Mouse (Mus musculus): ENCODE results near the gene Csmd2. TPM values are rescaled to one million over a fixed set of nuclear protein-coding genes. Genes with fewer than 3 reads are reported as not detected.

The Csmd2 gene
- polyA plus RNA-seq, 1 experiment from 2014 or later: 0.08 TPM

DNA sequence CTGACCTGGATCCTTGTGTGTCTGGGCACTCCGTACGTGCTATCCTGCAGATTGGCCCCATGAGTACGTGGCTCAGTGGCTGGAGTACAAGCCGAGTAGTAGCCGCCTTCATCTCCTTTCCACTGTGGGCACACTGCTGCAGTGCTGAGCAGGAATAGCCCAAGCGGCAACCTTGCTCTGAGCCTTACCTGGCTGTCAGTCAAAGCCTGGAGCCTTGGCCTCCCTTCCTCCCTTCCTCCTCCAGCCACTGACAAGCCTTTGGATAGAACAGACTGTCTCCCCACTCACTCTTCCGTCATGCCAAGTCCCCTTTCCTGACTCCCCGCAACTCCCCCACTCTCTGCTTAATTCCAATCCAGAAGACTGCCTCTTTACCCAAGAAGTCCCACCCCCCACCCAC, 135.6 kb downstream of the Csmd2 start:
- 65% methylated on average over 8 of the region's 8 CpGs for WGBS
- Histone ChIP-seq H3K4me2 (ENCODE audit: low read depth, severe bottlenecking) (no peak overlapping the region), H3K27ac (replicated peaks; ENCODE audit: low read depth, low read length) (no peak overlapping the region), H3K27me3 (ENCODE audit: control insufficient read depth, insufficient read depth, low read length) (no peaks in the 10 kb centered on the region), H3K4me1 (ENCODE audit: control insufficient read depth, insufficient read depth, low read length) (no peaks in the 10 kb centered on the region), H3K4me3 (ENCODE audit: low read depth, low read length) (no peak overlapping the region), H3K9me3 (ENCODE audit: control insufficient read depth, low read length) (peaks cover 2% of the 10 kb centered on the region; the same call in 1 of the 2 replicates), H3K36me3 (ENCODE audit: control insufficient read depth, insufficient read depth, low read length) (no peaks in the 10 kb centered on the region), H3K9ac (ENCODE audit: low read length) (no peak overlapping the region)
- no peak for DNase-seq (ENCODE audit: low spot score)
- ATAC-seq (ENCODE audit: insufficient number of reproducible peaks, low FRiP score, low TSS enrichment, low read depth): no peak

DNA sequence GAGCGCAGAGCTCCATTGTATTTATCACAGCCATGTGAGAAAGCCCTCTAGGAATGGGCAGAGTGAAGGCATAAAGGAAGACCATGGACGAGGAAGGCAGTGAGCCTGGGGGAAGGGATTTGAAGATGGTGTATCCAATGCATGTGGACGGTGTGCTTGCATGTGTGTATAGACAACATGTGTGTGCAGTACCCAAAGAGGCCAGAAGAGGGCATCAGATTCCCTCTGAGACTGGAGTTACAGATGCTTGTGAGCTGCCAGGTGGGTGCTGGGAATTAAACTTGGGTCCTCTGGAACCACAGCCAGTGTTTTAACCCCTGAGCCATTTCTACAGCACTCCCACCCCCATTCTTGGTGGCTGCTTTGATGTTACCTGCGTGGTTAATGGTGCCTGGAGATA, 137.1 kb downstream of the Csmd2 start:
- no peak for ATAC-seq (ENCODE audit: insufficient number of reproducible peaks, low FRiP score, low TSS enrichment, low read depth)
- H3K4me1 ChIP-seq (ENCODE audit: control insufficient read depth, insufficient read depth, low read length): no peaks in the 10 kb centered on the region
- no peak overlapping the region for H3K4me3 ChIP-seq (ENCODE audit: low read depth, low read length)
- H3K9me3 ChIP-seq (ENCODE audit: control insufficient read depth, low read length): peaks cover 2% of the 10 kb centered on the region; the same call in 1 of the 2 replicates
- no peaks in the 10 kb centered on the region for H3K36me3 ChIP-seq (ENCODE audit: control insufficient read depth, insufficient read depth, low read length)
- H3K4me2 ChIP-seq (ENCODE audit: low read depth, severe bottlenecking): no peak overlapping the region
- no peak overlapping the region for H3K27ac ChIP-seq (replicated peaks; ENCODE audit: low read depth, low read length)
- WGBS: 89% methylated on average over 4 of the region's 4 CpGs
- no peak for DNase-seq (ENCODE audit: low spot score)
- no peaks in the 10 kb centered on the region for H3K27me3 ChIP-seq (ENCODE audit: control insufficient read depth, insufficient read depth, low read length)
- no peak overlapping the region for H3K9ac ChIP-seq (ENCODE audit: low read length)

GRCm38 (mm10) chr4:128128546-128128945, 140.9 kb downstream of the Csmd2 start:
- H3K27ac ChIP-seq (replicated peaks; ENCODE audit: low read depth, low read length): no peak overlapping the region
- no peaks in the 10 kb centered on the region for H3K27me3 ChIP-seq (ENCODE audit: control insufficient read depth, insufficient read depth, low read length)
- no peak overlapping the region for H3K4me2 ChIP-seq (ENCODE audit: low read depth, severe bottlenecking)
- no peak for DNase-seq (ENCODE audit: low spot score)
- no peaks in the 10 kb centered on the region for H3K36me3 ChIP-seq (ENCODE audit: control insufficient read depth, insufficient read depth, low read length)
- peaks cover 2% of the 10 kb centered on the region; the same call in 1 of the 2 replicates for H3K9me3 ChIP-seq (ENCODE audit: control insufficient read depth, low read length)
- no peak overlapping the region for H3K4me3 ChIP-seq (ENCODE audit: low read depth, low read length)
- no peak overlapping the region for H3K9ac ChIP-seq (ENCODE audit: low read length)
- 86% methylated on average over 6 of the region's 6 CpGs for WGBS
- no peaks in the 10 kb centered on the region for H3K4me1 ChIP-seq (ENCODE audit: control insufficient read depth, insufficient read depth, low read length)
- no peak for ATAC-seq (ENCODE audit: insufficient number of reproducible peaks, low FRiP score, low TSS enrichment, low read depth)

- Histone ChIP-seq H3K9me3 (ENCODE audit: control insufficient read depth, low read length) (no peaks in the 10 kb centered on the region), H3K4me3 (ENCODE audit: low read depth, low read length) (no peak overlapping the region), H3K27ac (replicated peaks; ENCODE audit: low read depth, low read length) (no peak overlapping the region), H3K4me1 (ENCODE audit: control insufficient read depth, insufficient read depth, low read length) (no peaks in the 10 kb centered on the region), H3K36me3 (ENCODE audit: control insufficient read depth, insufficient read depth, low read length) (no peaks in the 10 kb centered on the region), H3K27me3 (ENCODE audit: control insufficient read depth, insufficient read depth, low read length) (no peaks in the 10 kb centered on the region), H3K4me2 (ENCODE audit: low read depth, severe bottlenecking) (no peak overlapping the region), H3K9ac (ENCODE audit: low read length) (no peak overlapping the region)
- no peak for ATAC-seq (ENCODE audit: insufficient number of reproducible peaks, low FRiP score, low TSS enrichment, low read depth)
- no peak for DNase-seq (ENCODE audit: low spot score)
- WGBS: 79% methylated on average over 4 of the region's 4 CpGs
Observed at GRCm38 (mm10) chr4:128130611-128131142, 143.0 kb downstream of the Csmd2 start.

DNA sequence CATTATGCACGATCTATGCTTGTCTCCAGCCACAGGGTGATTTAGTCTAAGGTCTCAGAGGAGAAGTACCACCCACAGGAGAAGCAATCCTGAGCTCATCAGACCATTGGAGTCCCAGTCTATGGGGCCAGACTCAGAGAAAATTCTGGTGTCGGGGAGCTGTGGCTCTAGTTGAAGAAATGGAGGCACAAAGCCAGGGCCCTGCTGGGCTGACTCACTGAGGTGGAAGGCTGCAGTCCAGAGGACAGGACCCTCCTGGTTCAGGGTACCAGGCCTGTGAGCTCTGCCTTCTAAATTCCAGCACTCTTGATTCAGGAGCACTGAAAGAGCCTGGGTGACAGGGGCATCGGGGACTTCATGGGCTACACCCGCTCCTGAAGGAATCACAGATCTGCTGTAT, 144.0 kb downstream of the Csmd2 start:
- Histone ChIP-seq H3K9me3 (ENCODE audit: control insufficient read depth, low read length) (no peaks in the 10 kb centered on the region), H3K9ac (ENCODE audit: low read length) (no peak overlapping the region), H3K36me3 (ENCODE audit: control insufficient read depth, insufficient read depth, low read length) (no peaks in the 10 kb centered on the region), H3K4me1 (ENCODE audit: control insufficient read depth, insufficient read depth, low read length) (no peaks in the 10 kb centered on the region), H3K27me3 (ENCODE audit: control insufficient read depth, insufficient read depth, low read length) (no peaks in the 10 kb centered on the region), H3K4me3 (ENCODE audit: low read depth, low read length) (no peak overlapping the region), H3K27ac (replicated peaks; ENCODE audit: low read depth, low read length) (no peak overlapping the region), H3K4me2 (ENCODE audit: low read depth, severe bottlenecking) (no peak overlapping the region)
- DNase-seq (ENCODE audit: low spot score): no peak
- no peak for ATAC-seq (ENCODE audit: insufficient number of reproducible peaks, low FRiP score, low TSS enrichment, low read depth)
- 82% methylated on average over 4 of the region's 4 CpGs for WGBS

DNA sequence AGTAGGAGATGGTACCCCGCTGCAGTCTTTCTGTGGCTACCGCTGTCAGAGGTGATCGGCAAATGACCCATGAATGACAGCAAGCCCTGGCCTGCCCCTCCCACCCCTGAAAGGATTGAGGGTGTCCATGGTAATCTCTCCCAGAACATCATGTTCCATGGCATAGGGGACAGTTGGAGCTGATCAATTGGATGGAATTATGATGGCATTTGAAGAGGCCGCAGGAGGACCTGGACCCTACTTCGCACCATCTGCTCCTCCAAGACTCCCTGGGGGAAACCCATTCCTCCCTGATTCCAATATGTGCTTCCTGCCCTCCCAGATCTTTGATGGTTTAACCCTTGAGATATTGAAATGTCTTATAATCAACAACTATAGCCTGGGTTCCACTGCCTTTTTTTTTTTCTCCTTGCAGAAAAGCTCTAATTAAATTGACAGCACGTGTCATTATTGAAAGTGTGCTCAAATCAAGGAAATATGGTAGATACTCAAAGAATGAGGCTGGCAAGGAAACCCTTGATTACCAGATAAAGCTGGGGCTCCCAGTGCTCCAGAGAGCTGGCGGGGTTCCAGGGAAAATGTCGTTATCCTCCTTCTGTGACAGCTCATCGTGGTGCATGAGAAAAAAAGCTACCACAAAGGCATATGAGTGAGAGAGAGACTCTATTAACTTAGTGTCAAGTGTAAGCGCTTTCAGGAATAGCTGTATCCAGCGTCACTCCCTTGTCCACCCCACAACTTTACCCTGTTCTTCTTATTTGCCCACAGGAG, 145.4 kb downstream of the Csmd2 start:
- no peaks in the 10 kb centered on the region for H3K27me3 ChIP-seq (ENCODE audit: control insufficient read depth, insufficient read depth, low read length)
- H3K4me1 ChIP-seq (ENCODE audit: control insufficient read depth, insufficient read depth, low read length): no peaks in the 10 kb centered on the region
- H3K9ac ChIP-seq (ENCODE audit: low read length): no peak overlapping the region
- no peak overlapping the region for H3K4me2 ChIP-seq (ENCODE audit: low read depth, severe bottlenecking)
- H3K4me3 ChIP-seq (ENCODE audit: low read depth, low read length): no peak overlapping the region
- WGBS: 84% methylated on average over 11 of the region's 11 CpGs
- no peak for ATAC-seq (ENCODE audit: insufficient number of reproducible peaks, low FRiP score, low TSS enrichment, low read depth)
- H3K36me3 ChIP-seq (ENCODE audit: control insufficient read depth, insufficient read depth, low read length): no peaks in the 10 kb centered on the region
- no peak for DNase-seq (ENCODE audit: low spot score)
- H3K27ac ChIP-seq (replicated peaks; ENCODE audit: low read depth, low read length): no peak overlapping the region
- no peaks in the 10 kb centered on the region for H3K9me3 ChIP-seq (ENCODE audit: control insufficient read depth, low read length)

DNA sequence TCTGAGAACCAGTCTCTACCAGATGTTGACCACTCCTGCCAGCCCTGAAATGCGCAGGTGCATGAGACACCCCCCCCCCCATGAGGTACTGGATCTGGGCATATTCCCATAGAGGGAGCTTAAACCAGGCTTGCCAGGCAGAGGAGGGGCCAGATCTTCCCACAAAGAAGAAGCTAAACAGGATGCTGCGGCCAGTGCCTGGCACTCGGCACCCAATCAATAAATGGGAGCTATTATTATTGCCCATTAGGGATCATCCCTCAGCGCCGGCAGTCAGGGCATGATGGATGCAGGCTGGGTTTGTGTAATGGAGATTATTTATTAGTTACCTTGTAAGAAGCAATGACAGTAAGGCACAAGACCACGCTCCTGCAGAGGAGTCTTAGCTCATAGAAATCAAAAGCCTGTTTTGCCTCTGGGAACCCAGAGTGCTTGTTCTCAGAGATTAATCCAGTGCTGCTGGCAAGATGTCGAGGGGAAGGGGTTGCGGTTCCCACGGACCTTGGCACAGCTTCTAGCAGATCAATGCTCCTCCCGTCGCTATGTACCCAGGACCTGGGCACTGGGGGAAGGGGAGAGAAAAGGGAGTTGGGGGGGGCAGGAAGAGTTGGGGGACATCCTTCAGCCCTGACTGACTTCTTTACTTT, 146.8 kb downstream of the Csmd2 start:
- no peak overlapping the region for H3K27ac ChIP-seq (replicated peaks; ENCODE audit: low read depth, low read length)
- no peak overlapping the region for H3K4me2 ChIP-seq (ENCODE audit: low read depth, severe bottlenecking)
- DNase-seq (ENCODE audit: low spot score) (no peak), ATAC-seq (ENCODE audit: insufficient number of reproducible peaks, low FRiP score, low TSS enrichment, low read depth) (no peak)
- H3K36me3 ChIP-seq (ENCODE audit: control insufficient read depth, insufficient read depth, low read length): no peaks in the 10 kb centered on the region
- H3K4me1 ChIP-seq (ENCODE audit: control insufficient read depth, insufficient read depth, low read length): no peaks in the 10 kb centered on the region
- no peak overlapping the region for H3K4me3 ChIP-seq (ENCODE audit: low read depth, low read length)
- 84% methylated on average over 11 of the region's 11 CpGs for WGBS
- no peaks in the 10 kb centered on the region for H3K9me3 ChIP-seq (ENCODE audit: control insufficient read depth, low read length)
- no peak overlapping the region for H3K9ac ChIP-seq (ENCODE audit: low read length)
- no peaks in the 10 kb centered on the region for H3K27me3 ChIP-seq (ENCODE audit: control insufficient read depth, insufficient read depth, low read length)

DNA sequence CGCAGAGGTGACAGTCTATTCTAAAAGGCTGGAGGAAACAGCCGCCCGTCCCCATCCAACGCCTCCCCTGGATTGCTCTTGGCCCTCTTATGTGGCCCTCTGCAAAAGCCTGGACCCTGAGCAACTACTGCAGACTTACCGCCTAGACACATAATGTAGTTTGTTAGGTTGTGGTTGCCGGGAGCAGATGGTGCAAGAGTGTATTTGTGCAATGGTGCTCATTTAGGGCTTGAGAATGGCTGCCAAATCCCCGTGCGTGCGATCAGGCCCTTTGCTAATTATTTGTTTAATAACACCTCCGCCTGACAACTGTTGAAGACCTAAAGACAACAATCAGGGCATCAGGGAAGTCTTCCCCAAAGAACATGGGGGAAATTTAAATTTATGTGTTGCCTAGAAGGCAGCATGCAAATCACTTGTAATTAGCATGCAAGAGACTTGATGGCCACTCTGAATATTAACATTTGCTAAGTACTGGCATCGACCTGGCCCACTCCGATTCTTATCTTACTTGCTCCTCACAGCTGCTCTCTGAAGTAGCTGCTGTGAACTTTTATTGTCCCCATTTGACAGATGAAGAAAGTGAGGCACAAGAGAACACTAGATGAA, 147.5 kb downstream of the Csmd2 start:
- WGBS: 63% methylated on average over 12 of the region's 12 CpGs
- ATAC-seq (ENCODE audit: insufficient number of reproducible peaks, low FRiP score, low TSS enrichment, low read depth) (no peak), DNase-seq (ENCODE audit: low spot score) (no peak)
- Histone ChIP-seq H3K4me3 (ENCODE audit: low read depth, low read length) (no peak overlapping the region), H3K9ac (ENCODE audit: low read length) (no peak overlapping the region), H3K4me1 (ENCODE audit: control insufficient read depth, insufficient read depth, low read length) (no peaks in the 10 kb centered on the region), H3K4me2 (ENCODE audit: low read depth, severe bottlenecking) (no peak overlapping the region), H3K27ac (replicated peaks; ENCODE audit: low read depth, low read length) (no peak overlapping the region), H3K27me3 (ENCODE audit: control insufficient read depth, insufficient read depth, low read length) (no peaks in the 10 kb centered on the region), H3K9me3 (ENCODE audit: control insufficient read depth, low read length) (no peaks in the 10 kb centered on the region), H3K36me3 (ENCODE audit: control insufficient read depth, insufficient read depth, low read length) (no peaks in the 10 kb centered on the region)
